Mouse (Mus musculus) layer of hippocampus, adult 18-20 months (tissue): ENCODE measurements around the gene Igf1. TPM values are rescaled to one million over a fixed set of nuclear protein-coding genes. Genes with fewer than 3 reads are reported as not detected.

Experiments
- DNase-seq, 2 experiments: peaks; one replicate each; pipeline ENCODE4 v3.0.0; 2022; ENCODE audit warnings: low spot score in 2 of 2
- total RNA-seq, 2 experiments: library from RNA; stranded (reverse); gene quantifications; 2 replicates each; pipeline ENCODE4 v1.2.3; 2021

The Igf1 gene
- total RNA-seq, 2 experiments from 2014 or later: 5.8 to 6.2 TPM

GRCm38 (mm10) chr10:87860181-87861103 lies 2.4 kb downstream of the Igf1 start:
- DNase-seq: no peak

- no peak for DNase-seq
These were observed 3.0 kb downstream of the Igf1 start for GRCm38 (mm10) chr10:87861104-87861455.

GRCm38 (mm10) chr10:87862899-87863298 lies 4.8 kb downstream of the Igf1 start:
- no peak for DNase-seq

- DNase-seq: no peak
These were observed 5.3 kb downstream of the Igf1 start for GRCm38 (mm10) chr10:87863326-87863725.

GRCm38 (mm10) chr10:87865712-87866111 lies 7.6 kb downstream of the Igf1 start:
- DNase-seq: no peak

- DNase-seq: no peak
These were observed 8.4 kb downstream of the Igf1 start for GRCm38 (mm10) chr10:87866448-87866847.

- DNase-seq: no peak
These were observed 9.2 kb downstream of the Igf1 start for GRCm38 (mm10) chr10:87867217-87867616.

- no peak for DNase-seq
These were observed 9.6 kb downstream of the Igf1 start for GRCm38 (mm10) chr10:87867631-87868030.

- DNase-seq: no peak
These were observed 10.4 kb downstream of the Igf1 start for GRCm38 (mm10) chr10:87868349-87869053.

GRCm38 (mm10) chr10:87869151-87869550 lies 11.1 kb downstream of the Igf1 start:
- no peak for DNase-seq

- no peak for DNase-seq
These were observed 11.6 kb downstream of the Igf1 start for GRCm38 (mm10) chr10:87869691-87870090.

- DNase-seq: no peak
These were observed 14.0 kb downstream of the Igf1 start for GRCm38 (mm10) chr10:87871863-87872647.

- DNase-seq: no peak
These were observed 14.8 kb downstream of the Igf1 start for GRCm38 (mm10) chr10:87872854-87873253.

- DNase-seq: no peak
These were observed 15.5 kb downstream of the Igf1 start for GRCm38 (mm10) chr10:87873516-87873915.

GRCm38 (mm10) chr10:87880071-87880785 lies 22.2 kb downstream of the Igf1 start:
- DNase-seq: no peak

- no peak for DNase-seq
These were observed 27.4 kb downstream of the Igf1 start for GRCm38 (mm10) chr10:87885326-87886040.

GRCm38 (mm10) chr10:87889850-87890249 lies 31.8 kb downstream of the Igf1 start:
- DNase-seq: no peak

GRCm38 (mm10) chr10:87892256-87892655 lies 34.2 kb downstream of the Igf1 start:
- no peak for DNase-seq

GRCm38 (mm10) chr10:87893272-87893671 lies 35.2 kb downstream of the Igf1 start:
- no peak for DNase-seq

GRCm38 (mm10) chr10:87894461-87895120 lies 36.5 kb downstream of the Igf1 start:
- DNase-seq: no peak
